Mouse (Mus musculus): ENCODE measurements around the gene Adamts17.

DNA sequence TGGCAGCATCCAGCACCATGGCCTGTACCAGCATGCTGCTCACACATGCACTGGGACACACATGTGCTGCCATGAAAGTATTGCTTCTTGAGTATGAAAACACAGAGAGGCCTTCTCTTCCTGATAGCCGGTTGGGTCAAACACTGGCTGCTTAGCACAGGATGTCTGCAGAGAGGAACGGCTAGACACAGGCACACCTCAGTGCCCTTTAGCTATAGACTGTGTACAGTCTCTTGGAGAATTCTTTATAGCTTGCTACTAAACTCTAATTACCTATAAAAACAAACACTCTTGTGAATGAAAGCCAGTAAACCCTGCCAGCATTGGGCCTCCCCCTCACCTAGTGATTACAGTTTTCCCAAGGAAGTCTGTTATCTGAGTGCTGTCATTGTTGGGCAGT is 131.4 kb downstream of the Adamts17 start:
- TF ChIP-seq POLR2A (IDR thresholded peaks at IDR 0.05; ENCODE audit: borderline replicate concordance, extremely low read depth, insufficient read depth, insufficient read length, poor library complexity, severe bottlenecking) = no peak
- TF ChIP-seq CTCF (IDR thresholded peaks at IDR 0.05; ENCODE audit: borderline replicate concordance, extremely low read depth, insufficient read depth, insufficient read length) = no peak

All from brain, embryonic 14.5 days (tissue).